Mouse (Mus musculus) heart, adult 9 months (tissue): Measurements from ENCODE around the gene Abr.

Source experiments
- DNase-seq, 2 experiments: peaks; one replicate each; pipeline ENCODE4 v3.0.0; 2022; ENCODE audit warnings: low spot score in 2 of 2

Gene Abr

GRCm38 (mm10) chr11:76518125-76518524 lies 104.0 kb downstream of the Abr start:
- no peak for DNase-seq

GRCm38 (mm10) chr11:76516951-76517350 lies 105.2 kb downstream of the Abr start:
- DNase-seq: no peak

- DNase-seq: no peak
Observed at GRCm38 (mm10) chr11:76515123-76515522, 107.0 kb downstream of the Abr start.

- DNase-seq: no peak
Observed at GRCm38 (mm10) chr11:76510977-76511376, 111.1 kb downstream of the Abr start.

GRCm38 (mm10) chr11:76509751-76510723 lies 112.1 kb downstream of the Abr start:
- DNase-seq: no peak

- DNase-seq: no peak
Observed at GRCm38 (mm10) chr11:76508831-76509595, 113.1 kb downstream of the Abr start.

GRCm38 (mm10) chr11:76508125-76508524 lies 114.0 kb downstream of the Abr start:
- DNase-seq: no peak

GRCm38 (mm10) chr11:76507302-76508124 lies 114.6 kb downstream of the Abr start:
- DNase-seq: no peak

GRCm38 (mm10) chr11:76506514-76507228 lies 115.4 kb downstream of the Abr start:
- peak; percentile 76 to 79 for DNase-seq

- no peak for DNase-seq
Observed at GRCm38 (mm10) chr11:76505106-76505505, 117.0 kb downstream of the Abr start.

GRCm38 (mm10) chr11:76504058-76504457 lies 118.1 kb downstream of the Abr start:
- DNase-seq: no peak

GRCm38 (mm10) chr11:76499987-76500386 lies 122.1 kb downstream of the Abr start:
- DNase-seq: no peak

- no peak for DNase-seq
Observed at GRCm38 (mm10) chr11:76499564-76499963, 122.5 kb downstream of the Abr start.

GRCm38 (mm10) chr11:76497769-76498152 lies 124.4 kb downstream of the Abr start:
- peak; percentile 67 to 73 for DNase-seq

- DNase-seq: no peak
Observed at GRCm38 (mm10) chr11:76497066-76497768, 124.9 kb downstream of the Abr start.

- no peak for DNase-seq
Observed at GRCm38 (mm10) chr11:76496086-76496771, 125.9 kb downstream of the Abr start.

- DNase-seq: no peak
Observed at GRCm38 (mm10) chr11:76495127-76496028, 126.7 kb downstream of the Abr start.

GRCm38 (mm10) chr11:76494360-76495126 lies 127.6 kb downstream of the Abr start:
- DNase-seq: peak; percentile 86 to 89
